Mouse (Mus musculus) hindbrain, postnatal 0 days (tissue): ENCODE measurements around the gene Nupr1. TPM values are rescaled to one million over a fixed set of nuclear protein-coding genes. Genes with fewer than 3 reads are reported as not detected.

Experiments
- ATAC-seq: fragments of 200-750 bp; cut with Nextera tagmentation; 2 replicates; pipeline ENCODE4 v1.8.0; 2017; ENCODE audit warnings: mild to moderate bottlenecking, moderate TSS enrichment, moderate library complexity
- DNase-seq: peaks from one replicate; pipeline ENCODE4 v3.0.0-alpha.2; 2015; ENCODE audit warnings: low spot score
- H3K27ac ChIP-seq: fragments of 300-500 bp; sonication (generic); 2 replicates; pipeline ENCODE4 v1.5.1; 2014; ENCODE audit warnings: mild to moderate bottlenecking
- H3K27me3 ChIP-seq: fragments of 300-500 bp; sonication (generic); 2 replicates; pipeline ENCODE4 v1.6.1; 2014; ENCODE audit warnings: low read length, mixed read lengths; ENCODE audit not compliant: insufficient read depth
- H3K36me3 ChIP-seq: fragments of 300-500 bp; sonication (generic); 2 replicates; pipeline ENCODE4 v1.6.1; 2014; ENCODE audit warnings: low read length, mixed read lengths; ENCODE audit not compliant: insufficient read depth
- H3K4me1 ChIP-seq: fragments of 300-500 bp; sonication (generic); 2 replicates; pipeline ENCODE4 v1.6.1; 2014; ENCODE audit warnings: antibody characterized with exemption, low read length, mixed read lengths; ENCODE audit not compliant: insufficient read depth
- H3K4me2 ChIP-seq: fragments of 300-500 bp; sonication (generic); 2 replicates; pipeline ENCODE4 v1.6.1; 2014; ENCODE audit warnings: low read depth, mild to moderate bottlenecking, low read length, moderate library complexity, mixed read lengths
- H3K4me3 ChIP-seq: fragments of 300-500 bp; sonication (generic); 2 replicates; pipeline ENCODE4 v1.5.1; 2014; ENCODE audit warnings: low read length
- H3K9ac ChIP-seq: fragments of 300-500 bp; sonication (generic); replicated peaks from 2 replicates; pipeline ENCODE4 v1.6.1; 2014; ENCODE audit warnings: mild to moderate bottlenecking, low read length, moderate library complexity, mixed read lengths
- H3K9me3 ChIP-seq: fragments of 300-500 bp; sonication (generic); 2 replicates; pipeline ENCODE4 v1.6.1; 2016; ENCODE audit warnings: low read length, mixed read lengths
- CTCF ChIP-seq: IDR thresholded peaks from 2 replicates; pipeline ENCODE4 v1.5.1; 2016; ENCODE audit warnings: antibody characterized with exemption, control low read depth, low read depth
- WGBS: fragments of 180-500 bp; shearing (Covaris S2); extraction: QIAGEN DNeasy Blood & Tissue Kit; methylation state at CpG from one replicate; pipeline ENCODE4 v1.1.7; 2014; 5-methylcytosine and 5-hydroxymethylcytosine counted together
- microRNA-seq, 2 experiments: library from miRNA; unstranded; fragments of <30 nt; microRNA quantifications; one replicate each; pipeline ENCODE4; 2016
- polyA plus RNA-seq: library from polyadenylated mRNA; unstranded; fragments of >200 nt; fragmentation: Nextera tagmentation; extraction: Ambion mirVana; gene quantifications from 2 replicates; pipeline ENCODE4 v1.2.1, GENCODE M21; 2015
- total RNA-seq: library from RNA; depleted of rRNA; stranded (reverse); fragments of >200 nt; gene quantifications from 2 replicates; pipeline ENCODE4 v1.2.3, GENCODE M21; 2014; rRNA removed

Gene Nupr1
- total and polyA plus RNA-seq, 2 experiments from 2014 or later = 5.9 to 19.1 TPM

DNA sequence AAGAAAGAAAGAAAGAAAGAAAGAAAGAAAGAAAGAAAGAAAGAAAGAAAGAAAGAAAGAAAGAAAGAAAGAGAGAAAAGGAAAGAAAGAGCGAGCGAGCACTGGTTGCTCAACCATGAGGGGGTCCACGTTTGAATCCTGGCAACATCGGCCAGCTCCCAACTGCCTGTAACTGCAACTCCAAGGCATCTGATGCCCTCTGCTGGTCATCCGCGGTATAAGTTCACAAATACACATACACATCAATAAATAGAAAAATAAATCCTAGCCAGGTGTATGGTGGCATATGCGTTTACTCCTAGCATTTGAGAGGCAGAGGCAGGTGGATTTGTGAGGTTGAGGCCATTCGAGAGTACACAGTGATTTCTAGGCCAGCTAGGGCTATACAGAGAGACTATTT is 53.7 kb downstream of the Nupr1 start:
- no peaks in the 10 kb centered on the region for H3K36me3 ChIP-seq
- peak; percentile 66 for DNase-seq
- 48% methylated on average over 8 of the region's 8 CpGs for WGBS

More for the DNA sequence above, 53.7 kb downstream of the Nupr1 start:
- Histone ChIP-seq H3K4me3 (no peak overlapping the region), H3K9me3 (no peaks in the 10 kb centered on the region), H3K4me2 (no peak overlapping the region), H3K9ac (no peak overlapping the region), H3K27ac (no peak overlapping the region), H3K27me3 (no peaks in the 10 kb centered on the region), H3K4me1 (no peaks in the 10 kb centered on the region)
- ATAC-seq = no peak
- peak; percentile 70 for TF ChIP-seq CTCF

Small RNAs within 50 kb of the gene (microRNA-seq; reads per million reads assigned to microRNA genes)
- 2.9 to 3.3 reads per million in 2 experiments for gene Mir7059

Other genes starting within 250 kb of the Nupr1 start
- gene Nfatc2ip, start 234.1 kb downstream of the Nupr1 start, total RNA-seq = 6.1 and 6.4 TPM in 2 replicates
- 2.9 and 3.0 TPM in 2 replicates for gene Nfatc2ip, start 234.1 kb downstream of the Nupr1 start, polyA plus RNA-seq
- gene Cd19, start 216.0 kb downstream of the Nupr1 start, total RNA-seq = 0.16 TPM in 1 of 2 replicates, not detected in the other
- gene Cd19, start 216.0 kb downstream of the Nupr1 start, polyA plus RNA-seq = 0.05 TPM in 1 of 2 replicates, not detected in the other
- gene Rabep2, start 202.1 kb downstream of the Nupr1 start, total RNA-seq = 22.2 and 22.5 TPM in 2 replicates
- gene Rabep2, start 202.1 kb downstream of the Nupr1 start, polyA plus RNA-seq = 19.2 TPM in 2 replicates
- gene Atp2a1, start 167.8 kb downstream of the Nupr1 start, total RNA-seq = 0.99 and 5.4 TPM in 2 replicates
- gene Atp2a1, start 167.8 kb downstream of the Nupr1 start, polyA plus RNA-seq = 0.40 and 0.68 TPM in 2 replicates
- 34.1 and 41.1 TPM in 2 replicates for gene Sh2b1, start 155.4 kb downstream of the Nupr1 start, total RNA-seq
- 50.4 and 54.5 TPM in 2 replicates for gene Sh2b1, start 155.4 kb downstream of the Nupr1 start, polyA plus RNA-seq
- gene Tufm, start 143.5 kb downstream of the Nupr1 start, total RNA-seq = 62.5 and 66.1 TPM in 2 replicates
- 106 TPM in 2 replicates for gene Tufm, start 143.5 kb downstream of the Nupr1 start, polyA plus RNA-seq
- 71.1 and 72.3 TPM in 2 replicates for gene Atxn2l, start 127.4 kb downstream of the Nupr1 start, total RNA-seq
- 45.9 and 54.0 TPM in 2 replicates for gene Atxn2l, start 127.4 kb downstream of the Nupr1 start, polyA plus RNA-seq
- gene Eif3c, start 64.5 kb downstream of the Nupr1 start, total RNA-seq = 112 and 118 TPM in 2 replicates
- gene Eif3c, start 64.5 kb downstream of the Nupr1 start, polyA plus RNA-seq = 198 and 204 TPM in 2 replicates
- 0.25 and 6.3 TPM in 2 replicates for gene Apobr, start 45.9 kb downstream of the Nupr1 start, total RNA-seq
- 0.47 and 0.50 TPM in 2 replicates for gene Apobr, start 45.9 kb downstream of the Nupr1 start, polyA plus RNA-seq
- 27.7 and 34.2 TPM in 2 replicates for gene Cln3, start 45.0 kb downstream of the Nupr1 start, total RNA-seq
- 22.3 and 25.1 TPM in 2 replicates for gene Cln3, start 45.0 kb downstream of the Nupr1 start, polyA plus RNA-seq
- gene Il27, start 35.9 kb downstream of the Nupr1 start, total RNA-seq = 0.94 TPM in 1 of 2 replicates, not detected in the other
- gene Il27, start 35.9 kb downstream of the Nupr1 start, polyA plus RNA-seq = not detected in 2 replicates
- 35.1 and 36.3 TPM in 2 replicates for gene Sgf29, start 18.4 kb upstream of the Nupr1 start, total RNA-seq
- 47.0 and 49.9 TPM in 2 replicates for gene Sgf29, start 18.4 kb upstream of the Nupr1 start, polyA plus RNA-seq
- gene Sult1a1, start 45.6 kb upstream of the Nupr1 start, total RNA-seq = 22.1 and 34.8 TPM in 2 replicates
- 19.4 and 22.4 TPM in 2 replicates for gene Sult1a1, start 45.6 kb upstream of the Nupr1 start, polyA plus RNA-seq
- gene Bola2, start 64.5 kb upstream of the Nupr1 start, total RNA-seq = 67.1 and 122 TPM in 2 replicates
- gene Bola2, start 64.5 kb upstream of the Nupr1 start, polyA plus RNA-seq = 164 and 172 TPM in 2 replicates
- gene Slx1b, start 64.9 kb upstream of the Nupr1 start, total RNA-seq = 17.0 and 17.6 TPM in 2 replicates
- gene Slx1b, start 64.9 kb upstream of the Nupr1 start, polyA plus RNA-seq = 8.6 and 9.3 TPM in 2 replicates
- gene Coro1a, start 76.9 kb upstream of the Nupr1 start, total RNA-seq = 113 and 150 TPM in 2 replicates
- gene Coro1a, start 76.9 kb upstream of the Nupr1 start, polyA plus RNA-seq = 88.1 and 93.7 TPM in 2 replicates
- gene Mapk3, start 128.7 kb upstream of the Nupr1 start, total RNA-seq = 109 and 132 TPM in 2 replicates
- gene Mapk3, start 128.7 kb upstream of the Nupr1 start, polyA plus RNA-seq = 99.9 and 107 TPM in 2 replicates
- 0.43 and 3.4 TPM in 2 replicates for gene Gdpd3, start 135.5 kb upstream of the Nupr1 start, total RNA-seq
- gene Gdpd3, start 135.5 kb upstream of the Nupr1 start, polyA plus RNA-seq = 0.92 and 0.99 TPM in 2 replicates
- 163 and 240 TPM in 2 replicates for gene Ypel3, start 146.1 kb upstream of the Nupr1 start, total RNA-seq
- gene Ypel3, start 146.1 kb upstream of the Nupr1 start, polyA plus RNA-seq = 239 and 242 TPM in 2 replicates
- gene Tbx6, start 150.6 kb upstream of the Nupr1 start, total RNA-seq = 0.16 and 2.1 TPM in 2 replicates
- gene Tbx6, start 150.6 kb upstream of the Nupr1 start, polyA plus RNA-seq = 0.26 and 0.29 TPM in 2 replicates
- 126 and 199 TPM in 2 replicates for gene Ppp4c, start 161.6 kb upstream of the Nupr1 start, total RNA-seq
- gene Ppp4c, start 161.6 kb upstream of the Nupr1 start, polyA plus RNA-seq = 142 and 143 TPM in 2 replicates
- gene Fam57b, start 166.8 kb upstream of the Nupr1 start, total RNA-seq = 40.1 and 44.8 TPM in 2 replicates
- gene Fam57b, start 166.8 kb upstream of the Nupr1 start, polyA plus RNA-seq = 40.7 and 44.3 TPM in 2 replicates
- gene 4930451I11Rik, start 200.8 kb upstream of the Nupr1 start, total RNA-seq = not detected in 2 replicates
- 0.54 TPM in 1 of 2 replicates, not detected in the other for gene 4930451I11Rik, start 200.8 kb upstream of the Nupr1 start, polyA plus RNA-seq
- gene Doc2a, start 216.6 kb upstream of the Nupr1 start, total RNA-seq = 40.5 and 57.3 TPM in 2 replicates
- gene Doc2a, start 216.6 kb upstream of the Nupr1 start, polyA plus RNA-seq = 31.3 and 37.6 TPM in 2 replicates
- 4.3 and 9.4 TPM in 2 replicates for gene Hirip3, start 231.1 kb upstream of the Nupr1 start, total RNA-seq
- 20.6 and 21.1 TPM in 2 replicates for gene Hirip3, start 231.1 kb upstream of the Nupr1 start, polyA plus RNA-seq
- 61.0 and 66.9 TPM in 2 replicates for gene Ino80e, start 231.5 kb upstream of the Nupr1 start, total RNA-seq
- gene Ino80e, start 231.5 kb upstream of the Nupr1 start, polyA plus RNA-seq = 85.2 and 85.5 TPM in 2 replicates